Mouse (Mus musculus): ENCODE measurements around the gene Olfr116. TPM values are rescaled to one million over a fixed set of nuclear protein-coding genes. Genes with fewer than 3 reads are reported as not detected.

Gene Olfr116
- polyA plus RNA-seq (2012; rRNA removed) = not detected in 2 replicates

GRCm38 (mm10) chr17:37627009-37627408 is at the start of gene Olfr116, which contains the start of gene Olfr115:
Olfr116 (minus strand) TSS chr17:37627199.
Olfr115 (minus strand) TSS chr17:37627109.
- no peaks in the 10 kb centered on the region for H3K36me3 ChIP-seq (ENCODE audit: control insufficient read depth, insufficient read depth, low read length)
- no peak within 1 kb of the TSS for H3K4me3 ChIP-seq (ENCODE audit: extremely low read depth, insufficient read depth, insufficient read length)
- H3K27me3 ChIP-seq (ENCODE audit: control insufficient read depth, insufficient read depth, low read length) = no peaks in the 10 kb centered on the region
- TF ChIP-seq POLR2A (IDR thresholded peaks at IDR 0.05; ENCODE audit: low read depth, low read length) (no peak), CTCF (IDR thresholded peaks at IDR 0.05; ENCODE audit: extremely low read depth, insufficient read depth, insufficient read length, insufficient replicate concordance) (no peak)
- no peak within 1 kb of the TSS for H3K27ac ChIP-seq (ENCODE audit: insufficient read depth, low read length)
- H3K4me1 ChIP-seq (ENCODE audit: control insufficient read depth, insufficient read depth, insufficient read length) = no peaks in the 10 kb centered on the region
- WGBS = 89% methylated on average over 2 of the region's 2 CpGs
- no peak for DNase-seq (ENCODE audit: low read depth in 1 of 2, low spot score in 2 of 2)

- no peak within 1 kb of the TSS for H3K27ac ChIP-seq (ENCODE audit: insufficient read depth, low read length)
- no peaks in the 10 kb centered on the region for H3K36me3 ChIP-seq (ENCODE audit: control insufficient read depth, insufficient read depth, low read length)
- no peaks in the 10 kb centered on the region for H3K4me1 ChIP-seq (ENCODE audit: control insufficient read depth, insufficient read depth, insufficient read length)
- no peak within 1 kb of the TSS for H3K4me3 ChIP-seq (ENCODE audit: extremely low read depth, insufficient read depth, insufficient read length)
- no peaks in the 10 kb centered on the region for H3K27me3 ChIP-seq (ENCODE audit: control insufficient read depth, insufficient read depth, low read length)
- DNase-seq (ENCODE audit: low read depth in 1 of 2, low spot score in 2 of 2) = no peak
- TF ChIP-seq POLR2A (IDR thresholded peaks at IDR 0.05; ENCODE audit: low read depth, low read length) (no peak), CTCF (IDR thresholded peaks at IDR 0.05; ENCODE audit: extremely low read depth, insufficient read depth, insufficient read length, insufficient replicate concordance) (no peak)
- 67% methylated on average over 2 of the region's 2 CpGs for WGBS
Measured at GRCm38 (mm10) chr17:37666688-37667087, 39.7 kb upstream of the Olfr116 start, which contains the start of gene Olfr118. Olfr118 (plus strand) TSS chr17:37666988.

- Histone ChIP-seq H3K27me3 (ENCODE audit: control insufficient read depth, insufficient read depth, low read length) (no peaks in the 10 kb centered on the region), H3K4me3 (ENCODE audit: extremely low read depth, insufficient read depth, insufficient read length) (no peak within 1 kb of the TSS), H3K4me1 (ENCODE audit: control insufficient read depth, insufficient read depth, insufficient read length) (no peaks in the 10 kb centered on the region), H3K27ac (ENCODE audit: insufficient read depth, low read length) (no peak within 1 kb of the TSS), H3K36me3 (ENCODE audit: control insufficient read depth, insufficient read depth, low read length) (no peaks in the 10 kb centered on the region)
- TF ChIP-seq POLR2A (IDR thresholded peaks at IDR 0.05; ENCODE audit: low read depth, low read length) = no peak
- no peak for TF ChIP-seq CTCF (IDR thresholded peaks at IDR 0.05; ENCODE audit: extremely low read depth, insufficient read depth, insufficient read length, insufficient replicate concordance)
- DNase-seq (ENCODE audit: low read depth in 1 of 2, low spot score in 2 of 2) = no peak
- 52% methylated on average over 1 of the region's 1 CpGs for WGBS
Measured at GRCm38 (mm10) chr17:37663682-37664081, 36.7 kb upstream of the Olfr116 start, which contains the start of gene Olfr117. Olfr117 (minus strand) TSS chr17:37663782.

GRCm38 (mm10) chr17:37592643-37593042 is 34.4 kb downstream of the Olfr116 start, which contains the start of gene Olfr114:
Olfr114 (minus strand) TSS chr17:37592743.
- no peak for DNase-seq (ENCODE audit: low read depth in 1 of 2, low spot score in 2 of 2)
- TF ChIP-seq CTCF (IDR thresholded peaks at IDR 0.05; ENCODE audit: extremely low read depth, insufficient read depth, insufficient read length, insufficient replicate concordance) = no peak
- no peak for TF ChIP-seq POLR2A (IDR thresholded peaks at IDR 0.05; ENCODE audit: low read depth, low read length)
- no peak within 1 kb of the TSS for H3K4me3 ChIP-seq (ENCODE audit: extremely low read depth, insufficient read depth, insufficient read length)
- no peak within 1 kb of the TSS for H3K27ac ChIP-seq (ENCODE audit: insufficient read depth, low read length)
- H3K4me1 ChIP-seq (ENCODE audit: control insufficient read depth, insufficient read depth, insufficient read length) = no peaks in the 10 kb centered on the region
- H3K27me3 ChIP-seq (ENCODE audit: control insufficient read depth, insufficient read depth, low read length) = no peaks in the 10 kb centered on the region
- H3K36me3 ChIP-seq (ENCODE audit: control insufficient read depth, insufficient read depth, low read length) = no peaks in the 10 kb centered on the region

GRCm38 (mm10) chr17:37577563-37577962 is 49.4 kb downstream of the Olfr116 start, which contains the start of gene Olfr113:
Olfr113 (minus strand) TSS chr17:37577663.
- DNase-seq (ENCODE audit: low read depth in 1 of 2, low spot score in 2 of 2) = no peak
- Histone ChIP-seq H3K36me3 (ENCODE audit: control insufficient read depth, insufficient read depth, low read length) (no peaks in the 10 kb centered on the region), H3K27me3 (ENCODE audit: control insufficient read depth, insufficient read depth, low read length) (no peaks in the 10 kb centered on the region), H3K4me1 (ENCODE audit: control insufficient read depth, insufficient read depth, insufficient read length) (no peaks in the 10 kb centered on the region), H3K4me3 (ENCODE audit: extremely low read depth, insufficient read depth, insufficient read length) (no peak within 1 kb of the TSS), H3K27ac (ENCODE audit: insufficient read depth, low read length) (no peak within 1 kb of the TSS)
- no peak for TF ChIP-seq POLR2A (IDR thresholded peaks at IDR 0.05; ENCODE audit: low read depth, low read length)
- TF ChIP-seq CTCF (IDR thresholded peaks at IDR 0.05; ENCODE audit: extremely low read depth, insufficient read depth, insufficient read length, insufficient replicate concordance) = no peak

Other genes with a start within 250 kb of the Olfr116 start
- not detected in 2 replicates for gene Olfr105-ps, start 248.2 kb downstream of the Olfr116 start, polyA plus RNA-seq (2012; rRNA removed)
- not detected in 2 replicates for gene Olfr106-ps, start 236.8 kb downstream of the Olfr116 start, polyA plus RNA-seq (2012; rRNA removed)
- not detected in 2 replicates for gene Olfr107, start 228.0 kb downstream of the Olfr116 start, polyA plus RNA-seq (2012; rRNA removed)
- gene Olfr108, start 181.7 kb downstream of the Olfr116 start, polyA plus RNA-seq (2012; rRNA removed) = not detected in 2 replicates
- gene Olfr109, start 168.3 kb downstream of the Olfr116 start, polyA plus RNA-seq (2012; rRNA removed) = not detected in 2 replicates
- 2.7 and 4.5 TPM in 2 replicates for gene H2-M2, start 143.6 kb downstream of the Olfr116 start, polyA plus RNA-seq (2012; rRNA removed)
- gene Olfr110, start 134.7 kb downstream of the Olfr116 start, polyA plus RNA-seq (2012; rRNA removed) = 0.05 TPM in 1 of 2 replicates, not detected in the other
- 0.27 and 0.29 TPM in 2 replicates for gene Olfr111, start 119.2 kb downstream of the Olfr116 start, polyA plus RNA-seq (2012; rRNA removed)
- not detected in 2 replicates for gene Olfr112, start 57.7 kb downstream of the Olfr116 start, polyA plus RNA-seq (2012; rRNA removed)
- not detected in 2 replicates for gene Olfr113, start 49.5 kb downstream of the Olfr116 start, polyA plus RNA-seq (2012; rRNA removed)
- gene Olfr114, start 34.5 kb downstream of the Olfr116 start, polyA plus RNA-seq (2012; rRNA removed) = not detected in 2 replicates
- not detected in 2 replicates for gene Olfr115, start 90 bp downstream of the Olfr116 start, polyA plus RNA-seq (2012; rRNA removed)
- gene Olfr117, start 36.6 kb upstream of the Olfr116 start, polyA plus RNA-seq (2012; rRNA removed) = not detected in 2 replicates
- not detected in 2 replicates for gene Olfr118, start 39.8 kb upstream of the Olfr116 start, polyA plus RNA-seq (2012; rRNA removed)
- not detected in 2 replicates for gene Olfr119, start 69.4 kb upstream of the Olfr116 start, polyA plus RNA-seq (2012; rRNA removed)
- gene Olfr120, start 94.6 kb upstream of the Olfr116 start, polyA plus RNA-seq (2012; rRNA removed) = not detected in 2 replicates
- not detected in 2 replicates for gene Olfr121, start 121.7 kb upstream of the Olfr116 start, polyA plus RNA-seq (2012; rRNA removed)
- not detected in 2 replicates for gene Olfr122, start 141.4 kb upstream of the Olfr116 start, polyA plus RNA-seq (2012; rRNA removed)
- not detected in 2 replicates for gene Olfr123, start 166.3 kb upstream of the Olfr116 start, polyA plus RNA-seq (2012; rRNA removed)
- not detected in 2 replicates for gene Olfr124, start 172.7 kb upstream of the Olfr116 start, polyA plus RNA-seq (2012; rRNA removed)
- gene Olfr125, start 205.8 kb upstream of the Olfr116 start, polyA plus RNA-seq (2012; rRNA removed) = not detected in 2 replicates
- not detected in 2 replicates for gene Olfr126, start 220.3 kb upstream of the Olfr116 start, polyA plus RNA-seq (2012; rRNA removed)

Measured in spleen, adult 2 months (tissue).